Mouse (Mus musculus): Measurements from ENCODE around the gene Atp7a.

Atp7a gene

DNA sequence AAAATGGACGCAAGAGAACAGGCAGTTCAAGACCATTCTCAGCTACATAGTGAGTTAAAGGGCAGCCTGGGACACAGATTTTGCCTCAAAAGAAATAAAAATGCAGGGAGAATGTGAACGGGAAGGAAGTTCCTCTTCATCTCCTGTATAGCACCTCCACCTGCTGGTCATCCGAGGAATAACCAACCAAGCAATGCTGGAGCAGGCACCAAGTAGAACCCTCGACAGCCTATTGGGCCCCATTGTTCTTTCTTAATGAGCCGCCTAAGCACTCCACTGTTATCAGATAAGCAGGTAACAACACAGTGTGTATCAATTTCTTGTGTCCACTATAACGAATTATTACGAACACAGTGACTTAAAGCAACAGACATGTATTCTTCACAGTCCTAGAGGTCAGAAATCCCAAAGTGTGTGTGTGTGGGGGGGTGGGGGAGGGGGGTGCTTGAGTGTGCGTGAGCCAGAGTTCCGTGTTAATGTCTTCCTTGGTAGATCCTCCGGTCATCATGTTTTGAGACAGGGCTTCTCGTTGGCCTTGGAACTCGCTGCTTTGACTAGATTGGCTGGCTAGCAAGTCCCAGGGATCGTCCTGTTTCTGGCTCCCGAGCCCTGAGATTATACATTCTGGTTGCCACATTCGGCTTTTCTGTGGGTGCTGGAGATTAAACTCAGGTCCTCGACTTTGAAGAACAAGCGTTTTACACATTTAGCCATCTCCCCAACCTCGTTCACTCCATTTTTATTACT lies 144.2 kb downstream of the Atp7a start:
- DNase-seq (ENCODE audit: low spot score), result peak; percentile 58

GRCm38 (mm10) chrX:106171853-106172154 lies 144.7 kb downstream of the Atp7a start:
- DNase-seq (ENCODE audit: low spot score), result no peak
